Mouse (Mus musculus) lung, adult 2 months (tissue): Measurements from ENCODE around the gene Cuta.

ENCODE experiments used
- CTCF ChIP-seq: fragments of 200-500 bp; IDR thresholded peaks from 2 replicates; pipeline ENCODE4 v1.5.1; 2011; ENCODE audit warnings: mild to moderate bottlenecking, low read length, control low read depth; ENCODE audit not compliant: insufficient read depth
- POLR2A ChIP-seq: fragments of 200-500 bp; IDR thresholded peaks from 2 replicates; pipeline ENCODE4 v1.6.1; 2011; ENCODE audit warnings: low read depth, mild to moderate bottlenecking, control low read depth, low read length, borderline replicate concordance; ENCODE audit errors: extremely low read depth

DNA sequence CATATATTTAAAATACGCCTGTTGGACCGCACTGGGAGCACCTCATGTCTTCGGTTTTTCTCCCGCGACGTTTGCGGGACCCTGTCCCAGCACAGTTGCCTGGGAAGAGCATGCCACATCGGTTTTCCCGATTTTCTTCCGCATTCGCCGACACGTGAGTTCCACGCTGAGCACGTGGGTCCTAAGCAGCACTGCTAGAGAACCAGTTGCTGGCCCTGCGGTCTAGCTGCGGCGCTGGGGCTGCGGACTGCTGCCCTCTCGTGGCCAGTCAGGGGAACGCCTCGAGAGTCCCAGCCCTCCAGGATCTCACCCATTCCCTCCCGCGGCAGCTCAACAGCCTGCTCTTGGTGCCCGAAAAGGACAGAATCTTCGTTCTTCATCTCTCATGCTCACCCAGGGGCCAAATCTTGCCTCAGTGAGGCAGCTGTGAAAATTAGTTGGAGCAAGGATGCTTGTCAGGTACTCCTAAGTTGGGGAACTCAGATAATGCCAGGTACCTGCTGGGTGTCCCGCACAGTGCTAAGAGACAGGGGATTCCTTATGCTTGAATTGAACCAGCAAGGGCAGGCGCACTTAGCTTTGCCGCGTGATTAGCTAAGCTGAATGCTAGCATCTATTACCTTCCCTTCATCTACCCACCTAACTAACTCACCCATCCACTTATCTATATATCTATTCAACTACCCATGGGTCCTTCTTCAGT is 53.2 kb downstream of the Cuta start:
- TF ChIP-seq CTCF: peak; percentile 80
- no peak for TF ChIP-seq POLR2A
